Mouse (Mus musculus) heart, embryonic 13.5 days (tissue): ENCODE results near the gene Mtfp1. TPM values are rescaled to one million over a fixed set of nuclear protein-coding genes. Genes with fewer than 3 reads are reported as not detected.
"Not testable (repeated sequence)": the region's sequence is repeated elsewhere in the genome, so short reads cannot be mapped to it uniquely, and the experiment has no call there.

Experiments
- ATAC-seq: fragments of 200-750 bp; cut with Nextera tagmentation; 2 replicates; pipeline ENCODE4 v1.8.0; 2017; ENCODE audit warnings: moderate TSS enrichment; ENCODE audit not compliant: insufficient number of reproducible peaks, low FRiP score, low TSS enrichment; ENCODE audit errors: extremely low read depth
- H3K27ac ChIP-seq: fragments of 300-500 bp; sonication (generic); replicated peaks from 2 replicates; pipeline ENCODE4 v1.5.1; 2015; ENCODE audit warnings: moderate library complexity, mild to moderate bottlenecking, inconsistent platforms
- H3K27me3 ChIP-seq: fragments of 300-500 bp; sonication (generic); replicated peaks from 2 replicates; pipeline ENCODE4 v1.6.1; 2015; ENCODE audit warnings: mild to moderate bottlenecking, inconsistent platforms
- H3K36me3 ChIP-seq: fragments of 300-500 bp; sonication (generic); 2 replicates; pipeline ENCODE4 v1.6.1; 2015; ENCODE audit warnings: mild to moderate bottlenecking, inconsistent platforms
- H3K4me1 ChIP-seq: fragments of 300-500 bp; sonication (generic); 2 replicates; pipeline ENCODE4 v1.6.1; 2015; ENCODE audit warnings: inconsistent platforms
- H3K4me2 ChIP-seq: fragments of 300-500 bp; sonication (generic); 2 replicates; pipeline ENCODE4 v1.6.1; 2015; ENCODE audit warnings: inconsistent platforms, mild to moderate bottlenecking, moderate library complexity
- H3K4me3 ChIP-seq: fragments of 300-500 bp; sonication (generic); 2 replicates; pipeline ENCODE4 v1.5.1; 2015; ENCODE audit warnings: moderate library complexity, mild to moderate bottlenecking, inconsistent platforms
- H3K9ac ChIP-seq: fragments of 300-500 bp; sonication (generic); 2 replicates; pipeline ENCODE4 v1.6.1; 2015; ENCODE audit warnings: inconsistent platforms, mild to moderate bottlenecking, moderate library complexity
- H3K9me3 ChIP-seq: fragments of 300-500 bp; sonication (generic); 2 replicates; pipeline ENCODE4 v1.6.1; 2016; ENCODE audit warnings: inconsistent platforms
- WGBS: fragments of 180-500 bp; shearing (Covaris S2); methylation state at CpG from one replicate; pipeline ENCODE4 v1.1.7; 2015; ENCODE audit warnings: mixed read lengths; 5-methylcytosine and 5-hydroxymethylcytosine counted together
- polyA plus RNA-seq: library from polyadenylated mRNA; unstranded; fragments of >200 nt; fragmentation: Nextera tagmentation; extraction: Ambion mirVana; gene quantifications from 2 replicates; pipeline ENCODE4 v1.2.1, GENCODE M21; 2015

The Mtfp1 gene
- polyA plus RNA-seq, 1 experiment from 2014 or later = 20.8 TPM

- peaks cover 13% of the 10 kb centered on the region for H3K4me1 ChIP-seq
- no peaks in the 10 kb centered on the region for H3K36me3 ChIP-seq
- no peak for ATAC-seq
- no peak overlapping the region for H3K9ac ChIP-seq
- 57% methylated on average over 5 of the region's 5 CpGs for WGBS
- no peak overlapping the region for H3K4me2 ChIP-seq
- H3K27me3 ChIP-seq = peaks cover 25% of the 10 kb centered on the region
- no peak overlapping the region for H3K4me3 ChIP-seq
- peaks cover 23% of the 10 kb centered on the region for H3K9me3 ChIP-seq
- H3K27ac ChIP-seq = no peak overlapping the region
Measured at GRCm38 (mm10) chr11:4123922-4124321, 28.7 kb upstream of the Mtfp1 start.

- no peak for ATAC-seq
- peaks cover 22% of the 10 kb centered on the region for H3K4me1 ChIP-seq
- H3K4me3 ChIP-seq = no peak within 1 kb of the TSS
- H3K36me3 ChIP-seq = no peaks in the 10 kb centered on the region
- H3K27me3 ChIP-seq = peaks cover 35% of the 10 kb centered on the region
- H3K27ac ChIP-seq = no peak within 1 kb of the TSS
- H3K9me3 ChIP-seq = peaks cover 23% of the 10 kb centered on the region
- H3K4me2 ChIP-seq = no peak within 1 kb of the TSS
- no peak within 1 kb of the TSS for H3K9ac ChIP-seq
- 67% methylated on average over 10 of the region's 10 CpGs for WGBS
Measured at GRCm38 (mm10) chr11:4122742-4123579, 27.7 kb upstream of the Mtfp1 start, which contains the start of gene Sec14l2. TSS of gene Sec14l2 (minus strand) at chr11:4123415.

- H3K27ac ChIP-seq = no peak overlapping the region
- no peak overlapping the region for H3K9ac ChIP-seq
- no peak overlapping the region for H3K4me3 ChIP-seq
- ATAC-seq = no peak
- WGBS = 83% methylated on average over 5 of the region's 5 CpGs
- H3K36me3 ChIP-seq = no peaks in the 10 kb centered on the region
- H3K27me3 ChIP-seq = peaks cover 42% of the 10 kb centered on the region
- H3K4me1 ChIP-seq = peaks cover 30% of the 10 kb centered on the region
- no peak overlapping the region for H3K4me2 ChIP-seq
- H3K9me3 ChIP-seq = peaks cover 23% of the 10 kb centered on the region
Measured at GRCm38 (mm10) chr11:4122226-4122625, 27.0 kb upstream of the Mtfp1 start.

GRCm38 (mm10) chr11:4121691-4122090, 26.4 kb upstream of the Mtfp1 start:
- ATAC-seq = no peak
- H3K9me3 ChIP-seq = peaks cover 19% of the 10 kb centered on the region
- H3K4me1 ChIP-seq = peaks cover 35% of the 10 kb centered on the region
- WGBS = 75% methylated on average over 3 of the region's 3 CpGs
- H3K9ac ChIP-seq = no peak overlapping the region
- peaks cover 47% of the 10 kb centered on the region for H3K27me3 ChIP-seq
- H3K4me2 ChIP-seq = no peak overlapping the region
- H3K36me3 ChIP-seq = no peaks in the 10 kb centered on the region
- H3K4me3 ChIP-seq = no peak overlapping the region
- H3K27ac ChIP-seq = no peak overlapping the region

- Histone ChIP-seq H3K4me3 (no peak overlapping the region), H3K27me3 (peaks cover 61% of the 10 kb centered on the region), H3K4me1 (peaks cover 39% of the 10 kb centered on the region), H3K9ac (no peak overlapping the region), H3K27ac (no peak overlapping the region; the same call in 1 of the 2 replicates), H3K36me3 (no peaks in the 10 kb centered on the region), H3K4me2 (peak overlapping the region; percentile 97; the same call in 1 of the 2 replicates), H3K9me3 (0 out of 2 replicates have a peak, but pooled peaks cover under 1% of the 10 kb centered on the region)
- 12% methylated on average over 5 of the region's 5 CpGs for WGBS
- no peak for ATAC-seq
Measured at GRCm38 (mm10) chr11:4119635-4120034, 24.4 kb upstream of the Mtfp1 start.

GRCm38 (mm10) chr11:4118081-4118921, 23.1 kb upstream of the Mtfp1 start:
- whole genome bisulfite sequencing = 2% methylated on average over 41 of the region's 41 CpGs
- peaks cover 61% of the 10 kb centered on the region for H3K27me3 ChIP-seq

GRCm38 (mm10) chr11:4117372-4118071, 22.3 kb upstream of the Mtfp1 start:
- peak overlapping the region; percentile 81 for H3K9ac ChIP-seq
- peaks cover 61% of the 10 kb centered on the region for H3K27me3 ChIP-seq

More at GRCm38 (mm10) chr11:4118081-4118921, 23.1 kb upstream of the Mtfp1 start:
- Histone ChIP-seq H3K36me3 (no peaks in the 10 kb centered on the region), H3K9ac (peak overlapping the region; percentile 81), H3K4me1 (peaks cover 39% of the 10 kb centered on the region), H3K27ac (peak overlapping the region; percentile 45; the same call in 1 of the 2 replicates), H3K4me3 (peak overlapping the region; percentile 63), H3K9me3 (no peaks in the 10 kb centered on the region), H3K4me2 (peak overlapping the region; percentile 97)
- no peak for ATAC-seq

GRCm38 (mm10) chr11:4116458-4117141, 21.4 kb upstream of the Mtfp1 start:
- Histone ChIP-seq H3K9me3 (no peaks in the 10 kb centered on the region), H3K4me2 (no peak overlapping the region), H3K4me3 (no peak overlapping the region), H3K27me3 (peaks cover 61% of the 10 kb centered on the region), H3K36me3 (no peaks in the 10 kb centered on the region), H3K4me1 (peaks cover 39% of the 10 kb centered on the region), H3K27ac (no peak overlapping the region), H3K9ac (no peak overlapping the region)
- ATAC-seq = no peak
- 43% methylated on average over 11 of the region's 11 CpGs for WGBS

More at GRCm38 (mm10) chr11:4117372-4118071, 22.3 kb upstream of the Mtfp1 start:
- no peaks in the 10 kb centered on the region for H3K36me3 ChIP-seq
- H3K9me3 ChIP-seq = no peaks in the 10 kb centered on the region
- no peak for ATAC-seq
- peak overlapping the region; percentile 97 for H3K4me2 ChIP-seq
- WGBS = 21% methylated on average over 3 of the region's 3 CpGs
- peak overlapping the region; percentile 63 for H3K4me3 ChIP-seq
- peaks cover 39% of the 10 kb centered on the region for H3K4me1 ChIP-seq
- no peak overlapping the region for H3K27ac ChIP-seq

GRCm38 (mm10) chr11:4115407-4115806, 20.2 kb upstream of the Mtfp1 start:
- H3K4me2 ChIP-seq = no peak overlapping the region
- no peaks in the 10 kb centered on the region for H3K36me3 ChIP-seq
- H3K4me3 ChIP-seq = no peak overlapping the region
- peaks cover 39% of the 10 kb centered on the region for H3K4me1 ChIP-seq
- H3K9ac ChIP-seq = no peak overlapping the region
- H3K27me3 ChIP-seq = peaks cover 51% of the 10 kb centered on the region
- H3K27ac ChIP-seq = no peak overlapping the region
- 89% methylated on average over 4 of the region's 4 CpGs for WGBS
- no peaks in the 10 kb centered on the region for H3K9me3 ChIP-seq
- no peak for ATAC-seq

GRCm38 (mm10) chr11:4114541-4114940, 19.3 kb upstream of the Mtfp1 start:
- H3K4me2 ChIP-seq, H3K4me3 ChIP-seq, H3K36me3 ChIP-seq, ATAC-seq, H3K9me3 ChIP-seq, H3K9ac ChIP-seq, H3K27ac ChIP-seq: not testable (repeated sequence)
- WGBS = 68% methylated on average over 6 of the region's 6 CpGs
- Histone ChIP-seq H3K4me1 (peaks cover 32% of the 10 kb centered on the region), H3K27me3 (peaks cover 43% of the 10 kb centered on the region)
